Mouse (Mus musculus): Measurements from ENCODE around the gene Pygl.

DNA sequence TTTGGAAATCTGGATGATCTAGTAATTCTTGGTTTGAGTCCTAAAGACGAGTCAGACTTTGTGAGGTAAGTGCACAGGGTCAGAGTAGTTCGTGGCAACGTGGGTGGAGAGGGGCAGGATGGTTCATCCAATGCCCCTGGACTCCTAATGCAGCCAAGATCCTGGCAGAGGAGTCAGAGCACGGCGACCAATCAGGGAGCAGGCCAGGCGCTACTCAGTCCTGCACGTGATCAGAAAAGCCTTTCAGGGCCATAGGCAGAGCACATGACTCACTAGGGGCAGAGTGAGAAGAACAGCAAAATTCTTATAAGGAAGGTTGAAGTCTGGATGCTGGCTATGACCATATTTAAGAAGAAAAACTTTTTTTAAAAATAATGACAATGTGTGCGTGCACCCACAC, 26.9 kb downstream of the Pygl start:
- TF ChIP-seq POLR2A (IDR thresholded peaks at IDR 0.05; ENCODE audit: control insufficient read depth in 1 of 2, insufficient read depth in 1 of 2, low read depth in 1 of 2, low read length in 2 of 2, poor library complexity in 1 of 2) = no peak
- no peak for TF ChIP-seq POLR2AphosphoS2 (IDR thresholded peaks at IDR 0.05; ENCODE audit: low read length)
- TF ChIP-seq USF1 (IDR thresholded peaks at IDR 0.05; ENCODE audit: low read depth, low read length) = no peak
- TF ChIP-seq GATA1 (IDR thresholded peaks at IDR 0.05; ENCODE audit: low read depth, low read length) = no peak
- TF ChIP-seq KAT2A (conservative IDR thresholded peaks at IDR 0.05; ENCODE audit: low read depth, low read length) = no peak
- no peak for TF ChIP-seq CTCF (IDR thresholded peaks at IDR 0.05 in 2 of 3, conservative IDR thresholded peaks at IDR 0.05 in 1 of 3; ENCODE audit: control insufficient read depth in 1 of 3, insufficient read depth in 1 of 3, low read depth in 2 of 3, low read length in 3 of 3, poor library complexity in 1 of 3, severe bottlenecking in 1 of 3)
- no peak for TF ChIP-seq CHD2 (IDR thresholded peaks at IDR 0.05; ENCODE audit: low read length)
- no peak for TF ChIP-seq EP300 (IDR thresholded peaks at IDR 0.05; ENCODE audit: low read depth in 1 of 2, low read length in 2 of 2)
- no peak for TF ChIP-seq HCFC1 (IDR thresholded peaks at IDR 0.05; ENCODE audit: low read depth, low read length)
- no peak for TF ChIP-seq SIN3A (IDR thresholded peaks at IDR 0.05; ENCODE audit: low read length)
- no peak for TF ChIP-seq ZC3H11A (IDR thresholded peaks at IDR 0.05; ENCODE audit: low read depth, low read length)

Data from MEL (cell line).